Mouse (Mus musculus) kidney, adult 9 months (tissue): ENCODE measurements at regions not wholly inside any gene's neighbourhood (a gene's known extent, or its start where the extent isn't known, plus 50 kb on each side); places are given as distances from the start of the nearest gene placed in this dataset.

Experiments
- DNase-seq: peaks from one replicate; pipeline ENCODE4 v3.0.0; 2022

DNA sequence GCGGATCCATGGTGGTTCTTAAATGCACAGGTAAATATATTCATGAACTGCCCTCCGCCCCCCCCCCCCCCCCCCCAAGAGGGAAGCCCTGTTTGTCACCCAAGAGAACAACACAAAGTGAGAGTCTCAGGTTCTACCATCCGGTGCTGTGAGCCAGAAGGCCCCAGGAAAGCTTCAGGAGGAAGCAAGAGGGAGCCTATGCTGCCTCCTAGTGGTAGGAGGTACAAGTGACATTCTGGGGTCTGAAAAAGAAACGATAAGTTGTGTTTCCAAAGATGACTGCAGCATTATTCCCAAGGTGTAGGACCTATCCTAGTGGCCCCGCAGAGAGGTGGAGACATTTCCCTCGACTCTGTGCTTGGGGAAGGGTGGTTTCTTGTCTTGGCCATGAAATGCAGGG lies 109.7 kb upstream of the Kazn start:
- peak; percentile 55 for DNase-seq

DNA sequence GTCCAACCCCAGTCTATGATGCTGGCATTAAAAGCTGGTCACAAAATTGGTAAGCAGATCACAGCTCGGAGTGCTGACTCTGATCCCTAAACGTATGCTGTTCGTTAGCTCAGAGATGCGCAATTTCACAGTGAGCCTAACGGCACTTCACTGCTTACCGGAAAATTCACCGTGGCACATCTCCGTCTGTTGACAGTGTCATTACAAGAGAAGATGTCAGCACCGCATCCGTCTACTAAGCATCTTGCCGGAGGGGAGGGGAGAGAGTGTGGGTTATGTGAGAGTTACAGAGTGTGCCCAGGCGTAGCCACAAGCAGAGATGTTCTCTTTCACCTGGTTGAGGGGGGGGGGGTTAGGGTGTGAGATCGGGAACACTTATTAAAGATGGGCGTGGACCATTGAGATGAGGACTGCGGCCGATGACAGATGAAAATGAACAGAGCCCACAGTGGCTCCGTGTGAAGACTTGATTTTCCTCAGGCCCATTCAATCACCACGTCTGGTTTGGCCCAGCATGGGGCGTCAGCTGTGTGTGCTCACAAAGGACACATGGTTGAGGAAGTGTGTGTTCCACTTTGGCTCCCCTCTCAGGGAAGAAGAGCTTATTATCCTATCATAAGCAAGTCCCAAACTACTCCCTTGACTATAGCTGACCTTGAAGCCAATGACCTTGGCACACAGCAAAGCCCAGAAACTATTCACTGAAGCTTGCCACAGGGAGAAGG lies 103.4 kb upstream of the Kazn start:
- DNase-seq, result no peak

GRCm38 (mm10) chr4:142341305-142341704 lies 102.1 kb upstream of the Kazn start:
- no peak for DNase-seq

- DNase-seq, result no peak
Measured at GRCm38 (mm10) chr4:142340057-142340456, 100.9 kb upstream of the Kazn start.

DNA sequence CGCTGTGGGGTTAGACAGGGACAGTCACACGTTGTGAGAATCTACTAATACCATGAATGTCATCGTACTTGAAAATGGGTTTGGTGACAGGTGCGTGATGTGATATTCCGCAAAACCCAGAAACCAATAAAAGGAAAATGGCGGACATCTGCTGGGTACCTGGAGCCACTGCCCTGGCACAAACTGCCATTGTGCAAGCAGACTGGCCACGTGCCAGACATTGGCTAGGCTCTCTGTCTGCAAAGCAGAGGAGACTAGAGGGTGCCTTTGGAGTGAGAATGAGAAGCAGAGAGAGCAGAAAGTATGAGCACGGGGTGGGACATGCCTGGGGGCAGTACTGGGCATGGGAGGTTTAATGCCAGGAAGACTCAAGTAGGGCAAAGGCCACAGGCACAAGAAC lies 98.5 kb upstream of the Kazn start:
- DNase-seq, result peak; percentile 9

DNA sequence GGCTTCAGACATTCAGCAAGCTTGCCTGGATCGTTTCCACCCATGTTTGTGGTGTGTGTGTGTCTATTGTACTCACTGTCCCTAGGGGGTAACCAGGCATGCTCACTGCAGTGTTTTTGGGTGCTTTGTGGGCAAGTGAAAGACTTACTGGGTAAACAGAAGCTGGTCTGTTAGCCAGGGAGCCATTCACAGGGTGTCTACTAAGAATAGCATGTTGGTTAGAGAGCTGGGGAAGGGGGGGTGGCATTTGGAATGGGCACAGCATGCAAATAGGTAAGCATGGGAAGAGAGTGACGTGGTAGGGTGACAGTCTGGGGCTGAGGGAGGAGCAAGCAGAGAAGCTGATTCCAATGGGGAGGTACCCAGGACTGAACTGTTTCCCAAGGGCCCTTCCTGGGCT lies 97.7 kb upstream of the Kazn start:
- DNase-seq, result peak; percentile 10

DNA sequence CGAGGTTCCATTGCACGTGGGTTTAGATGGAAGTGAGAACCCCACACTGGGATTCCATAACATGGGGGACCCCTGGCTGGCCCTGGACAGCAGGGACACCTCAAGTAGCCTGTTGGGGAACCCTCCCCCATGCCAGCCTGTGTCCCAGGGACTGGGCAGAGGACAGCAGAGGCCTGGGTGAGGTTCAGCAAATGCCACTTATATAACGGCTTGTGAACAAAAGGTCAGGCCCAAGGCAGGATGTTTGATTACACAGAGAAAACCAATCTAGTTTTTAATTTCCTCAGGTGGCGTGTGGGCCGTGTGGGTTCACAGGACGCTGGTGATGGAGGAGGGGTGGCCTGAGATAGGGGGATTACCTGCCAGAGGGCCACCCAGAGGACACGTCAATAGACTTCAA lies 94.9 kb upstream of the Kazn start:
- DNase-seq, result no peak

GRCm38 (mm10) chr4:142330599-142330998 lies 91.4 kb upstream of the Kazn start:
- DNase-seq, result no peak

GRCm38 (mm10) chr4:142329600-142329999 lies 90.4 kb upstream of the Kazn start:
- DNase-seq, result no peak

GRCm38 (mm10) chr4:142326511-142326910 lies 87.3 kb upstream of the Kazn start:
- DNase-seq, result no peak

DNA sequence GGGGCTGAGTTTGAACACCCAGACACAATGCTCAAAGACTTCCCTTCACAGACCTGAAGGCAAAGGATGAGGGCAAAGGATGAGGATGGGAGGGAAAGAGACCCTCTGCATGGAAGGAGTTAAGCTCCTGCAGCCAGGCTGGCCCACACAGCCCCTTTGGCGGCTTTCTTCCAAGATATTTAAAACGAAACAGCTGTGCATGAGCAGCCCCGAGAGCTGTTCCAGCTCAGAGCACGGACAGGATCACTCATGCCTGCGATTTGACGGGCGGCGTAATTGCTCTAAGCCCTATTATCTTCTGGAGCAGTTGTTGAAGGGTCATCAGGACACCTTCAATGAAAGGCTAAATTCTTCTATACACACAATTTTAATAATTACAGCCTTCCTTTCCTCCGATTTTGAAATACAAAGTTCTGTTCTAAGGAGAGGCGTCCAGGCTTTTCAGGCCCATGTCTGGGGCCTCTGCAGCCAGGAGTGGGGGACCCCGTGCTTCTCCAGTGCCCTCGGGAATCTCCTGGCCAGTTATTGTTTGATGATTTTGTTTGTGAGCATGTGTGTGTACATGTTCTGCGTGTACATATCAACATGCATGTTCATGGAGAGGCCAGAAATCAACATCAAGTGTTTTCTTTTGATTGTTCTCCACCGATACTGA lies 82.1 kb upstream of the Kazn start:
- DNase-seq, result no peak

- DNase-seq, result no peak
Measured at GRCm38 (mm10) chr4:142310282-142310681, 71.1 kb upstream of the Kazn start.

DNA sequence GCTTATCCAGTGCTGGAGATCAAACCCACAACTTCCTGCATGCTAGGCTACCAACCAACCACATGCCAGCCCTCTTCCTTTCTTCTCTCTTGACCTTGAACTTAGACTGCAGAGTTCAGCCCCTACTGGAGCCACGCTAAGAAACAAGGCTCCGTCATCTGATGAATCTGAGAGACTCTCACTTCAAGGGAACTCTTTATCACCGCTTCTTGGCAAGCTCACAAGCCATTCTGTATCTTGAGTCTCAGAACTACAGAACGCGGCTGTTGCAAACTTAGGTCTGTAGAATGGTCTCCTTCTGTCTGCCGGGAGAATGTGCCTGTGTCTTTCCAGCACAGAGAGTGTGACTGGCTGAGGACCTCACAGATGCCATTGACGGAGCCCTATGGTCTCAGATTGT lies 69.1 kb upstream of the Kazn start:
- DNase-seq, result no peak

DNA sequence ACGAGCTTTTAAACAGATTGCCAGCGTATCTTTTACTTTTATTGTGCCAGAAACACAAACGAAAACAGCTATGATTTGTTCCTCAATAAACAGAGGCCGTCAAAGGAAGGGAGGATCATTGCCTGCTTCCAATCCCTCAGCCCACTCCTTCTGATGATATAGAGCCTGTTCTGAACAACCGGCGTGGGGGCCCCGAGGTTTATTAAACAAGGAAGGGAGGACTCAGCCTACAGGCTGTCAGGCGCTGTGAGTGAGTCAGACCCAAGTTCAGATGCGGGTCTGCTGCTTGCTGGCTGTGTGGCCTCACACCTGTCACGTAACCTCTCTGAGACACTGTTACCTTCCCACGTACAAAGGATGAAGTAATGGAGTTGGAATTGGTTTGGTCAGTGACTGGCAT lies 68.1 kb upstream of the Kazn start:
- no peak for DNase-seq

- DNase-seq, result no peak
Measured at GRCm38 (mm10) chr4:142306076-142306475, 66.9 kb upstream of the Kazn start.

- no peak for DNase-seq
Measured at GRCm38 (mm10) chr4:142303374-142304020, 64.3 kb upstream of the Kazn start.

DNA sequence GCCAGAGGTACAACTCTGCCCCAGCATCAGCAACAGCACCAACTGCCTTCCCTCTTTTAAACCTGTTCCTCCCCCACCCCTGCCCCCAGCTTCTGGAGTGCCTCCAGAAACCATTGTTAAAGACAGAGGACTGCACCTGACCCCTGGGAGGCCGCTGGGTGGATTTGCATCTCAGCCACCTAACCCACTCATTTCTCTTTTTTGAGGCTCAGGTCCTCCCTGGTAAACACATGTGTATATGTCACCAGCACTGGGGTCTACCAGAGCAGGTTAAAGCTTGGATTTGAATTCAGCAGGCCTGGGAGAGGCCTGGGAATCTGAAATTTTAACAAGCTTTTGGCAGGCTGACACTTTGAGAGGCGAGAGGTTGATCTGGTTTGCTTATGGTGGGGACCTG lies 63.5 kb upstream of the Kazn start:
- DNase-seq, result no peak

GRCm38 (mm10) chr4:142302041-142302723 lies 63.0 kb upstream of the Kazn start:
- no peak for DNase-seq

DNA sequence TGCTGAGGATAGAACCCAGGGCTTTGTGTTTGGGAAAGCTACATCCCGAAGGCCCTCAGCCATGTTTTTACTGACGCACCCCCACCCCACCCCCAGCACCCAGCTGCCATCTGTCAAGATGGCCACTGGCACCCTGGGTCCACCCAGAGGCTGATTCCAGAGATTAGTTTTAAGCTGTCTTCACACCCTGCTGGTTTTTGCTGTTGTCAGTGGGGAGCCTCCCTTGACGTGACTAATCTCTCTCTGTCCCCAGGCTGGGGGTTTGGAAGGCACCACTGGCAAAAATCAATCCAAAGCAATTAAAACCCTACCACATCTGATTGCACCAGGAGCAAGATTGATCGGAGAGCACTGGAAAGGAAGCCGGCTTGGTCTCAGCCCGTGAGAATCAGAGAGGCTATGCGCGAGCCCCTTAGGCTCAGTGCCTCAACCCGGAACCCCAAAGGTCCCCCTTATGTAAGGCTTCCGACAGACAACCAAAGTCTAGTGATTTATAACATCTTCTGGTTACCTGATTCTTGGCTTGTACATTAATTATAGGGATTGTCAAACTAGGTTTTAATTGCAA lies 59.7 kb upstream of the Kazn start:
- no peak for DNase-seq

- no peak for DNase-seq
Measured at GRCm38 (mm10) chr4:142292760-142293159, 53.6 kb upstream of the Kazn start.

DNA sequence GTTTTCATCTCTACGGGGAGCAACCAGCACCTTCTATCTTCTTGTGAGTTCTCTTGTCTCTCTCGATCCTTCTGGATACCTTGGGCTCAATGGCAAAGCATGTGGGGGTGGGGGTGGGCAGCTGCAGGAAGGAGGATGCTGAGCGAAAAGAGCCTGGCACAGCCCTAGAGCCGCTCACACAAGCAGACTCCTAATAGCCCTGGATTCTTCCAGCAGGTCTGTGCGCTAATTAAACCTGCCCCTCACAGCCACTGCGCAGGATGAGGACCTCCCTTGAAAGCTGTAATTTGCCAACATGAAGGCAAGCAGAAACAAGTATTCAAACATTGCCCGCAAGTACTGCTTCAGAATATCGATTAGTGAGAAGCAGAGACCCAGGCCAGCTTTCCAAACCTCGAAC lies 53.1 kb upstream of the Kazn start:
- no peak for DNase-seq

DNA sequence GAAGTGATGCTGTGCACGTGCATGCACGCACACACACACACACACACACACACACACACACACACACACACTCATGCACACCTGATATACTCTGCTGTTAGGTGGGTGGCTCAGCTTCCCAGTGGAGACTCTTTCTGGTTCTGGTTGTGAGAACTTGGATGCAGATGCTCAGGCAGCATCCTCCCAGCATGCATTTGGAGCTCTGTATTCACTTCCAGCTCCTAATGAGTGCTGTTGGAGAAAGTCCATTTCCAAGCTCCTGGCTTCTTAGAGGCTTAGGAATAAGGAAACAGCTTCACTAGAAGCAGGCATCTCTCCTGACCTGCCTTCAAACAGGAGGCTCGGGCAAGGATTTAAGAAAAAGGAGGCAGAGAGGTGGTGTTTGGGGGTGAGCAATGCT lies 52.2 kb upstream of the Kazn start:
- DNase-seq, result no peak
